8 mouse cellular contexts compared by ENCODE assay signal in genomic region chr10:12921551-12922040, GRCm38 (mm10). TPM values are rescaled to one million over a fixed set of nuclear protein-coding genes. Genes with fewer than 3 reads are reported as not detected.
DNase-seq lines count a peak whose midpoint lies in the region; ATAC-seq and TF ChIP-seq lines count a peak whose summit lies in the region.

No protein-coding gene starts in this region.

- no peaks in the 10 kb centered on the region for H3K27me3 ChIP-seq in MEL (ENCODE audit: control insufficient read depth in 1 of 2, insufficient read depth in 2 of 2, low read length in 2 of 2)
- no peaks in the 10 kb centered on the region for H3K27me3 ChIP-seq in embryonic facial prominence, embryonic 12.5 days
- no peaks in the 10 kb centered on the region for H3K27me3 ChIP-seq in intestine, embryonic 14.5 days (replicated peaks; ENCODE audit: control insufficient read depth, insufficient read depth, low read length)

- no peaks in the 10 kb centered on the region for H3K9me3 ChIP-seq in MEL (replicated peaks; ENCODE audit: insufficient read depth, low read length)
- H3K9me3 ChIP-seq in embryonic facial prominence, embryonic 12.5 days, result no peaks in the 10 kb centered on the region
- H3K9me3 ChIP-seq in intestine, embryonic 14.5 days (ENCODE audit: control insufficient read depth, low read length), result no peaks in the 10 kb centered on the region

- H3K4me2 ChIP-seq in embryonic facial prominence, embryonic 12.5 days (replicated peaks), result peak overlapping the region; percentile 56; the same call in 1 of the 2 replicates
- H3K4me2 ChIP-seq in intestine, embryonic 14.5 days (ENCODE audit: low read length), result peak overlapping the region; percentile 61

- H3K79me2 ChIP-seq in MEL (ENCODE audit: control insufficient read depth, insufficient read depth, low read length, poor library complexity), result peaks cover 3% of the 10 kb centered on the region; the same call in 1 of the 2 replicates

- WGBS in embryonic facial prominence, embryonic 12.5 days, result 44% methylated on average over 11 of the region's 11 CpGs
- 49% methylated on average over 11 of the region's 11 CpGs for WGBS in intestine, embryonic 14.5 days

- peaks cover 3 to 5% of the 10 kb centered on the region in 2 experiments; a peak in 2 of 4 replicates for H3K4me1 ChIP-seq in MEL (ENCODE audit: control insufficient read depth in 1 of 2, insufficient read depth in 2 of 2, low read length in 2 of 2)
- peaks cover 7% of the 10 kb centered on the region; the same call in 1 of the 2 replicates for H3K4me1 ChIP-seq in embryonic facial prominence, embryonic 12.5 days
- H3K4me1 ChIP-seq in intestine, embryonic 14.5 days (replicated peaks; ENCODE audit: control insufficient read depth, insufficient read depth, low read length), result peaks cover 7% of the 10 kb centered on the region

- H3K36me3 ChIP-seq in MEL (ENCODE audit: control insufficient read depth in 1 of 2, insufficient read depth in 2 of 2, low read length in 2 of 2), result no peaks in the 10 kb centered on the region; a peak in 1 of 4 replicates
- H3K36me3 ChIP-seq in embryonic facial prominence, embryonic 12.5 days, result no peaks in the 10 kb centered on the region
- no peaks in the 10 kb centered on the region for H3K36me3 ChIP-seq in intestine, embryonic 14.5 days (ENCODE audit: control insufficient read depth, insufficient read depth, low read length)

- peak overlapping the region; percentile 73 for H3K27ac ChIP-seq in MEL (ENCODE audit: control insufficient read depth, low read depth, low read length)
- H3K27ac ChIP-seq in embryonic facial prominence, embryonic 12.5 days, result no peak overlapping the region
- H3K27ac ChIP-seq in intestine, embryonic 14.5 days (ENCODE audit: low read depth), result no peak overlapping the region

- ATAC-seq in cerebellum, adult (ENCODE audit: insufficient number of reproducible peaks, low FRiP score, low TSS enrichment), result no peak
- ATAC-seq in embryonic facial prominence, embryonic 12.5 days (ENCODE audit: insufficient number of reproducible peaks, insufficient read depth, low FRiP score, low TSS enrichment), result no peak
- ATAC-seq in intestine, embryonic 14.5 days (replicated peaks; ENCODE audit: low FRiP score, low TSS enrichment, low read depth), result no peak
- peak; percentile 24; the same call in 1 of the 2 replicates for ATAC-seq in megakaryocyte-erythroid progenitor cell, adult 5-6 weeks (replicated peaks; ENCODE audit: low FRiP score, low TSS enrichment, poor library complexity, severe bottlenecking)

- peak overlapping the region; percentile 47 to 80 for H3K4me3 ChIP-seq in MEL (ENCODE audit: control insufficient read depth in 1 of 2, insufficient read depth in 1 of 2, low read depth in 2 of 2, low read length in 2 of 2)
- peak overlapping the region; percentile 65 for H3K4me3 ChIP-seq in embryonic facial prominence, embryonic 12.5 days
- H3K4me3 ChIP-seq in intestine, embryonic 14.5 days (ENCODE audit: low read depth, low read length), result peak overlapping the region; percentile 57

- peak; percentile 40 for TF ChIP-seq RAD21 in MEL (IDR thresholded peaks at IDR 0.05; ENCODE audit: low read depth, low read length)

- no peak; a peak in 1 of 4 replicates for TF ChIP-seq POLR2A in MEL (IDR thresholded peaks at IDR 0.05; ENCODE audit: control insufficient read depth in 1 of 2, insufficient read depth in 1 of 2, low read depth in 1 of 2, low read length in 2 of 2, poor library complexity in 1 of 2)

- peak; percentile 20 to 23 for DNase-seq in cerebellum, adult 18-20 months
- DNase-seq in MEL (ENCODE audit: low read depth, low spot score), result peak; percentile 87
- peak; percentile 55 for DNase-seq in intestine, embryonic 14.5 days (ENCODE audit: low spot score)
- DNase-seq in thymus, postnatal 25 days, result peak; percentile 46
- DNase-seq in left cerebral cortex, adult 9 months (ENCODE audit: low spot score in 2 of 2), result no peak

- peak in 1 of 3 experiments; percentile 52; a peak in 2 of 6 replicates for TF ChIP-seq CTCF in MEL (IDR thresholded peaks at IDR 0.05 in 2 of 3, conservative IDR thresholded peaks at IDR 0.05 in 1 of 3; ENCODE audit: control insufficient read depth in 1 of 3, insufficient read depth in 1 of 3, low read depth in 2 of 3, low read length in 3 of 3, poor library complexity in 1 of 3, severe bottlenecking in 1 of 3)

- peak overlapping the region; percentile 88 for H3K9ac ChIP-seq in MEL (ENCODE audit: control insufficient read depth, low read depth, low read length, poor library complexity, severe bottlenecking)
- H3K9ac ChIP-seq in embryonic facial prominence, embryonic 12.5 days, result no peak overlapping the region
- no peak overlapping the region for H3K9ac ChIP-seq in intestine, embryonic 14.5 days (ENCODE audit: low read length)

- peak in 1 of 2 experiments; percentile 49; a peak in 1 of 4 replicates for TF ChIP-seq EP300 in MEL (IDR thresholded peaks at IDR 0.05; ENCODE audit: low read depth in 1 of 2, low read length in 2 of 2)

TF ChIP-seq in MEL, 35 proteins besides CTCF, POLR2A, EP300 and RAD21 (continues in another document):
- TF ChIP-seq ZC3H11A (IDR thresholded peaks at IDR 0.05; ENCODE audit: low read depth, low read length) (peak; percentile 52), NRF1 (IDR thresholded peaks at IDR 0.05; ENCODE audit: insufficient read depth, low read depth, low read length, poor library complexity, severe bottlenecking) (no peak), GABPA (IDR thresholded peaks at IDR 0.05; ENCODE audit: low read depth, low read length) (no peak), USF1 (IDR thresholded peaks at IDR 0.05; ENCODE audit: low read depth, low read length) (no peak), JUND (IDR thresholded peaks at IDR 0.05; ENCODE audit: low read depth, low read length) (no peak), BHLHE40 (IDR thresholded peaks at IDR 0.05; ENCODE audit: borderline replicate concordance, low read depth, low read length) (no peak; the same call in 1 of the 2 replicates), MAX (IDR thresholded peaks at IDR 0.05; ENCODE audit: low read length) (no peak), TCF12 (IDR thresholded peaks at IDR 0.05; ENCODE audit: low read depth, low read length) (no peak), POLR2AphosphoS2 (IDR thresholded peaks at IDR 0.05; ENCODE audit: low read length) (no peak), SIN3A (IDR thresholded peaks at IDR 0.05; ENCODE audit: low read length) (peak; percentile 51), E2F4 (IDR thresholded peaks at IDR 0.05; ENCODE audit: borderline replicate concordance, low read depth, low read length) (no peak), SMC3 (IDR thresholded peaks at IDR 0.05; ENCODE audit: low read depth, low read length) (peak; percentile 39), HCFC1 (IDR thresholded peaks at IDR 0.05; ENCODE audit: low read depth, low read length) (peak; percentile 48), MAFK (IDR thresholded peaks at IDR 0.05; ENCODE audit: borderline replicate concordance, low read depth, low read length) (0 out of 2 replicates have a peak, but pooled peaks have one; percentile 27), KAT2A (conservative IDR thresholded peaks at IDR 0.05; ENCODE audit: low read depth, low read length) (no peak), MXI1 (IDR thresholded peaks at IDR 0.05; ENCODE audit: low read depth, low read length) (peak; percentile 64), ZNF384 (IDR thresholded peaks at IDR 0.05; ENCODE audit: low read depth, low read length) (peak; percentile 83), RCOR1 (IDR thresholded peaks at IDR 0.05; ENCODE audit: low read depth, low read length) (peak; percentile 63), ZMIZ1 (IDR thresholded peaks at IDR 0.05; ENCODE audit: low read depth, low read length) (peak; percentile 59; the same call in 1 of the 2 replicates), UBTF (IDR thresholded peaks at IDR 0.05; ENCODE audit: borderline replicate concordance, insufficient read depth, low read depth, low read length) (no peak), POLR2AphosphoS5 (IDR thresholded peaks at IDR 0.05; ENCODE audit: borderline replicate concordance, low read depth, low read length) (no peak), CHD2 (IDR thresholded peaks at IDR 0.05; ENCODE audit: low read length) (no peak), MEF2A (IDR thresholded peaks at IDR 0.05; ENCODE audit: extremely low read depth, insufficient replicate concordance, low read depth, low read length, poor library complexity, severe bottlenecking) (peak; percentile 37; the same call in 1 of the 2 replicates), ELF1 (IDR thresholded peaks at IDR 0.05; ENCODE audit: low read depth, low read length) (0 out of 2 replicates have a peak, but pooled peaks have one; percentile 3), ZKSCAN1 (IDR thresholded peaks at IDR 0.05; ENCODE audit: low read depth, low read length) (peak; percentile 13; the same call in 1 of the 2 replicates), ETS1 (IDR thresholded peaks at IDR 0.05; ENCODE audit: low read depth, low read length) (peak; percentile 41; the same call in 1 of the 2 replicates), GATA1 (IDR thresholded peaks at IDR 0.05; ENCODE audit: low read depth, low read length) (peak; percentile 47), MYB (IDR thresholded peaks at IDR 0.05; ENCODE audit: low read depth, low read length) (no peak), USF2 (IDR thresholded peaks at IDR 0.05; ENCODE audit: borderline replicate concordance in 1 of 2, insufficient read depth in 1 of 2, low read depth in 1 of 2, low read length in 2 of 2) (no peak)

RNA-seq across cellular contexts. Expression of gene Stx11, which starts 42.5 kb away (rescaled TPM):
- 1.9 and 3.2 TPM in 2 replicates for total RNA-seq in MEL (2012; rRNA removed)
- polyA plus RNA-seq in MEL (2012; ENCODE audit: insufficient read depth in 1 of 2, insufficient read length in 2 of 2, low read depth in 1 of 2, low replicate concordance in 2 of 2, missing spikeins in 1 of 2), result 1 to 10 TPM in 1 of 2 experiments, not detected in 1; 2.9 TPM
- 3.5 and 4.3 TPM in 2 replicates for polyA plus RNA-seq in embryonic facial prominence, embryonic 12.5 days (2016; fragmentation: Nextera tagmentation; extraction: Ambion mirVana)
- polyA plus RNA-seq in intestine, embryonic 14.5 days (2014; fragmentation: Nextera tagmentation; extraction: Ambion mirVana), result 1.9 and 3.2 TPM in 2 replicates
- 16.8 and 18.1 TPM in 2 replicates for total RNA-seq in megakaryocyte-erythroid progenitor cell, adult 5-6 weeks (2014; fragmentation: Nextera tagmentation)
- total RNA-seq in megakaryocyte-erythroid progenitor cell, adult 5-6 weeks (2017), result 13.3 and 14.6 TPM in 2 replicates

RNA-seq across cellular contexts. Expression of gene Utrn, which starts 52.4 kb away (rescaled TPM):
- 2.3 and 3.4 TPM in 2 replicates for total RNA-seq in MEL (2012; rRNA removed)
- polyA plus RNA-seq in MEL (2012; ENCODE audit: insufficient read depth in 1 of 2, insufficient read length in 2 of 2, low read depth in 1 of 2, low replicate concordance in 2 of 2, missing spikeins in 1 of 2), result 1 to 10 TPM in 1 of 2 experiments, not detected in 1; 4.3 TPM
- 78.8 and 81.7 TPM in 2 replicates for polyA plus RNA-seq in embryonic facial prominence, embryonic 12.5 days (2016; fragmentation: Nextera tagmentation; extraction: Ambion mirVana)
- polyA plus RNA-seq in intestine, embryonic 14.5 days (2014; fragmentation: Nextera tagmentation; extraction: Ambion mirVana), result 55.1 and 55.5 TPM in 2 replicates
- total RNA-seq in megakaryocyte-erythroid progenitor cell, adult 5-6 weeks (2014; fragmentation: Nextera tagmentation), result 22.7 and 27.6 TPM in 2 replicates
- 17.9 and 24.2 TPM in 2 replicates for total RNA-seq in megakaryocyte-erythroid progenitor cell, adult 5-6 weeks (2017)

Comparison
In these comparisons a context has a peak if more than half of its experiments do, and no peak if none do; other contexts are left out.
1. DNase-seq: peak in cerebellum, adult 18-20 months (2 of 2), MEL (single experiment), intestine, embryonic 14.5 days (single experiment) and thymus, postnatal 25 days (single experiment); none in left cerebral cortex, adult 9 months (0 of 2).
2. RNA of gene Utrn, which starts 52.4 kb away (polyA plus RNA-seq): 78.8 to 81.7 TPM in embryonic facial prominence, embryonic 12.5 days and 55.1 to 55.5 TPM in intestine, embryonic 14.5 days; 4.3 TPM in MEL; every median in the first group is over 10 times any median in the second.
3. Peak in every context shown above with its lines, with median percentiles within 50 percentile points of each other: H3K4me3 ChIP-seq.